Mouse (Mus musculus) activated CD4-positive, CD25-positive, alpha-beta regulatory T cell, adult 9 weeks (primary cell): ENCODE results near the gene Chrnb1. TPM values are rescaled to one million over a fixed set of nuclear protein-coding genes. Genes with fewer than 3 reads are reported as not detected.

Experiments
- polyA plus RNA-seq: library from polyadenylated mRNA; unstranded; fragments of 100-300 nt; shearing (Covaris generic); gene quantifications from one replicate; pipeline ENCODE4 v1.2.1, GENCODE M21; 2017

The Chrnb1 gene
- 4.8 TPM for polyA plus RNA-seq

DNA sequence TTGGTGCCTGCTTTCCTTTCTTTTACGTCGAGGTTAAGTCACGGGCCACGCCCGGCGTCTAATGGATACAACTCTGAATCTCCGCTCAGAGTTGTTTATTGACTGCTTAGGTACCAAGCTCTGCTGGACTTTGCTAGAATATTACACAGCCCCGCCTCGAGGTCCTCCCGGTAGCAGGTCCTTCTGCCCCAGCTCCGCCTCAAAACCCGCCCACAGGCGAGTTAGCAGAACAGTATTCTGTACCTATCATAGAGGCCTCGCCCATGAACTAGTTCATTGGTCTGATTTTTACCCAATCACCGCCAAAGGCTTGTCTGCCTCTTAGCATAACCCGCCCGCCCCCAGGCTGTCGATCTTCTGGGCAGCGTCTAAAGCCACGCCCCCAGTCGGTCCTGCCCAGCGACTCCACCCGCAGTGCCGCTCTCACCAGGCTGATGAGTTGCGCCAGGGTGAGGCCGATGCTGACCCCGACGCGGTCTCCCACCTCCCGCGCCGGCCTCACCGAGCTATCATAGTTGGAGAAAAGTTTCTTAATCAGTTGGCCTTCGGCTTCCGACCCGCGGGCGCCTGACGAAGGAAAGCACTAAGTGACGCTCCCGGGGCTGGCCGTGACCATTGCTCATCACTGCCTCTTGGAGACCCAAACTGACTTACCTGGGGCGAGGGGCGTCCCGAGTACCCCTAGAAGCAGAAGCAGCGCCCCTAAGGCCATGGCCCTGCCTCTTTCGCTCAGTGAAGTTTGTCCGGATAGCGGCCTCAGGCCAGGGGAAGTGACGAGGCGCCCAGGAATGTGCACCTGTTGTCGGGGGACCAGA is at the start of gene Chrnb1:
Gene Chrnb1, minus strand, starts transcription at position 776 of the 815 bp plus-strand sequence.

GRCm38 (mm10) chr11:69837952-69838713 is 42.4 kb upstream of the Chrnb1 start, which contains the start of gene Tmem256:
Tmem256 (plus strand) TSS chr11:69838514.

GRCm38 (mm10) chr11:69837604-69837951 is 41.8 kb upstream of the Chrnb1 start, which contains the start of gene Nlgn2:
Nlgn2 (minus strand) TSS chr11:69837784.

GRCm38 (mm10) chr11:69822080-69822479 is 26.3 kb upstream of the Chrnb1 start, which contains the start of gene Spem1:
Spem1 (minus strand) TSS chr11:69822180.

GRCm38 (mm10) chr11:69818365-69818764 is 22.6 kb upstream of the Chrnb1 start, which contains the start of gene Spem2:
Spem2 (minus strand) TSS chr11:69818465.

GRCm38 (mm10) chr11:69815155-69815554 is 19.4 kb upstream of the Chrnb1 start, which contains the start of gene Gm39566:
Gm39566 (minus strand) TSS chr11:69815298.

DNA sequence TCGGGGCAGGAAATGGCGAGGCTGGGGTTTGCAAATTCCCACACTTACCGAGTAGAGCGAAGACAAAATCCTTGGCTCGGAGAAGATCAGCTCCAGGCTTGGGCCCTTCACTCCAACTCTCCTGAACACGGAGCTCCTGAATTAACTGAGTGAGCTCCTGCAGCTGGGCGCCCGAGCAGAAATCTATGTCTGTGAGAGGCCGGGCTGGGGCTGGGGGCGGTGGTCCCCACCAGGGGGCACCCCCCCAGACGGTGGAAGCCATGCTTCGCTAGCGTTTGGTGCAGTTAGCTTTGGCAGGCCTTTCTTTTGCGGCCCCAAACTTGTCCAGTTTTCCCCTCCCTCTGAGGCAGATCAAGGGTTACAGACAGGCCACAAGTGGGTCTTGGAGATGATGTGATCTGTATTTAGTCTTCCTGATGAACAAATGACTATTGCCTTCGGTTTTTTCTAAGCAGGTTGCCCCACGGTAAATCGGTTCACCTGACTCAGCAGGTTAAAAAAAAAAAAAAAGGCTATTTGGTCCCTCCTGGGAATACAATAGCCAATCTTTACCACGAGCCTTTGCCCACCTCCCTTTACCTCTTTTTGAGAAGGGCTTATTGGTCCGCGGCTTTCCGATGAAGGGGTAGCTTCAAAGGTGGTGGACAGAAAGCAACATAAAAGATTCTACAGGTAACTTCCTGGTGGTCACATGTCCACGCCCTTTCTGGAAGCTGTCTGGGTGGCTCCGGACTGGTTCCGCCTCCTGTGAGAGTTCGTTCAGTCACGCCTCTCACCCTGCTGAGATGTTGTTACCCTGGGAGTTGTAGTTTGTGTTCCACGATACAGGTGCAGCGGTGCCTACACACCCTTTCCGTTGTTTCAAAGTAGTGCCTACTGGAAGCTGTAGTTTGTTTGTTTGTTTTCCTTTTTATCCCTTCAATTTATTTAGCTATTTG is 9.5 kb upstream of the Chrnb1 start, which contains the start of gene Tmem102:
Gene Tmem102, minus strand, starts transcription at position 653 of the 938 bp plus-strand sequence.

DNA sequence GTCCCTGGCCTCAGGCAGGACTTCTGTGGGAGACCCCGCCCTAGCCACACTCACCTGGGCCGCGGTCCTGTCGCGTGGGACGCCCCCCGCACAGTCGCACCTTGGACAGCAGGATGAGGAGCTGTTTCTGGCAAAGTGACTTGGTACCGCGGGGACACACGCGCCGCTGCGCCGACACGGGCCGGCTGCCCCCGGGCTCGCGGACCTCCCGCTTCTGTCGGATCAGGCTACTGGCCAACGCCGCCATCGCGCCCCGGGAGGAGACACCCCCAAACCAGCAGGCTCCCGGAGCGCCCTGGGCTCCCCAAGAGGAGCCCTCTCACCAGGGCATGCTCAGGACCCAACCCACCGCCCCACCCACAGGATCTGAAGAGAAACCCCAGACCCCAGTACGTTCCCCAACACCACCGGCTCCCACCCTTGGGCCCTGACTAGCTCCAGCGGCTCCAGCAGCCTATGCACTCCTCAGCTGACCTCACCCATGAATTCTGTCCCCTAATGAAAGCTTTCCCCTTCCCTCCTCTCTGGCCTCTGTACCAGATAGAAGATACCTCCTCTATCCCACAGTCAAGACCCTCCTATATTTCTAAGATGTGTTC is 5.7 kb upstream of the Chrnb1 start, which contains the start of gene Fgf11:
Gene Fgf11, minus strand, starts transcription at position 479 of the 599 bp plus-strand sequence.

GRCm38 (mm10) chr11:69765221-69766125 is 30.3 kb downstream of the Chrnb1 start, which contains the start of gene Zbtb4:
Zbtb4 (plus strand) TSS chr11:69765912.

GRCm38 (mm10) chr11:69761868-69762267 is 33.9 kb downstream of the Chrnb1 start, which contains the start of gene Slc35g3:
Slc35g3 (minus strand) TSS chr11:69761968.

DNA sequence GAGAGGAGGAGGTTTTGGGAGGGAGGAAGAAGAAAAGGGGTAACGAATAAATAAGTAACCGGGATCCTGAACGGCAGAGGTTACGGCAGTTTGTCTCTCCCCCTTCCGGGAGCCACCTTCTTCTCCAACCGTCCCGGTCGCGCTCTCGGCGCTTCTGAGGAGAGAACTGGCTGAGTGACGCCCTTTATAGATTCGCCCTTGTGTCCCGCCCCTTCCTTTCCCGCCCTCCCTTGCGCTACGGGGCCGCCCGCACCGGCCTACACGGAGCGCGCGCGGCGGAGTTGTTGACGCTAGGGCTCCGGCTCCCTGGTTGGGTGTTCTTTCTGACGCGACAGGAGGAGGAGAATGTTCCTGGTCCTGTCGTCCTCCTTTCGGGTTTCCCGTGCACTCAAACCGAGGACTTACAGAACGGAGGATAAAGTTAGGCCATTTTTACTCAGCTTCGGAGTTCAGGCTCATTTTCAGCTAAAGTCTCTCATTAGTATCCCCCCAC is 37.2 kb downstream of the Chrnb1 start, which contains the start of gene Polr2a:
Gene Polr2a, minus strand, starts transcription at position 160 of the 493 bp plus-strand sequence.

Other genes with a start within 250 kb of the Chrnb1 start
- not detected for gene Dnah2, start 246.8 kb downstream of the Chrnb1 start, polyA plus RNA-seq
- 0.50 TPM for gene Efnb3, start 235.7 kb downstream of the Chrnb1 start, polyA plus RNA-seq
- gene Wrap53, start 215.7 kb downstream of the Chrnb1 start, polyA plus RNA-seq: 34.5 TPM
- 251 TPM for gene Trp53, start 215.6 kb downstream of the Chrnb1 start, polyA plus RNA-seq
- not detected for gene Atp1b2, start 190.0 kb downstream of the Chrnb1 start, polyA plus RNA-seq
- not detected for gene Shbg, start 178.0 kb downstream of the Chrnb1 start, polyA plus RNA-seq
- not detected for gene Sat2, start 173.9 kb downstream of the Chrnb1 start, polyA plus RNA-seq
- gene Fxr2, start 163.0 kb downstream of the Chrnb1 start, polyA plus RNA-seq: 8.7 TPM
- not detected for gene Sox15, start 140.6 kb downstream of the Chrnb1 start, polyA plus RNA-seq
- 54.7 TPM for gene Mpdu1, start 133.3 kb downstream of the Chrnb1 start, polyA plus RNA-seq
- gene Cd68, start 129.8 kb downstream of the Chrnb1 start, polyA plus RNA-seq: 10.0 TPM
- gene Eif4a1, start 123.5 kb downstream of the Chrnb1 start, polyA plus RNA-seq: 587 TPM
- 41.0 TPM for gene Senp3, start 113.9 kb downstream of the Chrnb1 start, polyA plus RNA-seq
- gene Tnfsf13, start 110.2 kb downstream of the Chrnb1 start, polyA plus RNA-seq: not detected
- not detected for gene Tnfsf12, start 100.1 kb downstream of the Chrnb1 start, polyA plus RNA-seq
- gene Tnfsfm13, start 99.8 kb downstream of the Chrnb1 start, polyA plus RNA-seq: not detected
- 59.9 TPM for gene Polr2a, start 37.3 kb downstream of the Chrnb1 start, polyA plus RNA-seq
- gene Slc35g3, start 34.0 kb downstream of the Chrnb1 start, polyA plus RNA-seq: not detected
- gene Zbtb4, start 30.0 kb downstream of the Chrnb1 start, polyA plus RNA-seq: 4.5 TPM
- not detected for gene Fgf11, start 5.9 kb upstream of the Chrnb1 start, polyA plus RNA-seq
- not detected for gene Tmem102, start 9.7 kb upstream of the Chrnb1 start, polyA plus RNA-seq
- not detected for gene Gm39566, start 19.4 kb upstream of the Chrnb1 start, polyA plus RNA-seq
- not detected for gene Spem2, start 22.5 kb upstream of the Chrnb1 start, polyA plus RNA-seq
- not detected for gene Spem1, start 26.2 kb upstream of the Chrnb1 start, polyA plus RNA-seq
- gene Nlgn2, start 41.8 kb upstream of the Chrnb1 start, polyA plus RNA-seq: 0.56 TPM
- gene Tmem256, start 42.6 kb upstream of the Chrnb1 start, polyA plus RNA-seq: 125 TPM
- gene Plscr3, start 50.4 kb upstream of the Chrnb1 start, polyA plus RNA-seq: 23.8 TPM
- not detected for gene Tnk1, start 62.8 kb upstream of the Chrnb1 start, polyA plus RNA-seq
- not detected for gene Tmem95, start 82.1 kb upstream of the Chrnb1 start, polyA plus RNA-seq
- gene Kctd11, start 85.5 kb upstream of the Chrnb1 start, polyA plus RNA-seq: 2.1 TPM
- gene Acap1, start 99.6 kb upstream of the Chrnb1 start, polyA plus RNA-seq: 613 TPM
- 2.8 TPM for gene 2810408A11Rik, start 105.0 kb upstream of the Chrnb1 start, polyA plus RNA-seq
- 3.6 TPM for gene Neurl4, start 105.1 kb upstream of the Chrnb1 start, polyA plus RNA-seq
- gene Gps2, start 117.9 kb upstream of the Chrnb1 start, polyA plus RNA-seq: 135 TPM
- gene Eif5a, start 126.0 kb upstream of the Chrnb1 start, polyA plus RNA-seq: 1,138 TPM
- gene Ybx2, start 139.9 kb upstream of the Chrnb1 start, polyA plus RNA-seq: not detected
- gene Slc2a4, start 152.2 kb upstream of the Chrnb1 start, polyA plus RNA-seq: 0.31 TPM
- not detected for gene Cldn7, start 168.8 kb upstream of the Chrnb1 start, polyA plus RNA-seq
- 30.2 TPM for gene Ctdnep1, start 185.2 kb upstream of the Chrnb1 start, polyA plus RNA-seq
- gene Elp5, start 186.6 kb upstream of the Chrnb1 start, polyA plus RNA-seq: 70.4 TPM
- 493 TPM for gene Gabarap, start 195.2 kb upstream of the Chrnb1 start, polyA plus RNA-seq
- gene Phf23, start 199.8 kb upstream of the Chrnb1 start, polyA plus RNA-seq: 114 TPM
- gene Dvl2, start 204.7 kb upstream of the Chrnb1 start, polyA plus RNA-seq: 19.7 TPM
- gene Acadvl, start 219.5 kb upstream of the Chrnb1 start, polyA plus RNA-seq: 120 TPM
- 9.4 TPM for gene Dlg4, start 221.0 kb upstream of the Chrnb1 start, polyA plus RNA-seq